Mouse (Mus musculus) embryo, embryonic 9.5 days (tissue): Measurements from ENCODE around the gene Fkbp6.
A peak's percentile ranks its signal among the peaks of the same experiment; 100 is the strongest.
"Not testable (repeated sequence)": the region's sequence is repeated elsewhere in the genome, so short reads cannot be mapped to it uniquely, and the experiment has no call there.

Experiments
- DNase-seq: peaks from one replicate; pipeline ENCODE4 v3.0.0-alpha.2; 2017; ENCODE audit errors: extremely low spot score

Gene Fkbp6

GRCm38 (mm10) chr5:135349862-135350261 lies at the start of gene Fkbp6:
Gene Fkbp6 (minus strand): TSS chr5:135350044.
- no peak for DNase-seq

- DNase-seq = no peak
Observed at GRCm38 (mm10) chr5:135399382-135399781, 49.5 kb upstream of the Fkbp6 start.

- DNase-seq = peak; percentile 27
Observed at GRCm38 (mm10) chr5:135395826-135396225, 46.0 kb upstream of the Fkbp6 start.

GRCm38 (mm10) chr5:135394004-135394823 lies 44.4 kb upstream of the Fkbp6 start, which contains the start of gene Pom121:
Gene Pom121 (minus strand): TSS chr5:135394546.
- DNase-seq = peak; percentile 83

GRCm38 (mm10) chr5:135383771-135384170 lies 33.9 kb upstream of the Fkbp6 start:
- DNase-seq = no peak

- no peak for DNase-seq
Observed at GRCm38 (mm10) chr5:135382746-135383145, 32.9 kb upstream of the Fkbp6 start.

GRCm38 (mm10) chr5:135381356-135381925 lies 31.6 kb upstream of the Fkbp6 start:
- no peak for DNase-seq

GRCm38 (mm10) chr5:135380681-135381080 lies 30.8 kb upstream of the Fkbp6 start:
- DNase-seq = no peak

GRCm38 (mm10) chr5:135376341-135376740 lies 26.5 kb upstream of the Fkbp6 start:
- no peak for DNase-seq

GRCm38 (mm10) chr5:135375167-135375566 lies 25.3 kb upstream of the Fkbp6 start:
- no peak for DNase-seq

GRCm38 (mm10) chr5:135373601-135374000 lies 23.8 kb upstream of the Fkbp6 start:
- DNase-seq = no peak

- no peak for DNase-seq
Observed at GRCm38 (mm10) chr5:135371195-135371594, 21.4 kb upstream of the Fkbp6 start.

GRCm38 (mm10) chr5:135369787-135370654 lies 20.2 kb upstream of the Fkbp6 start, which contains the start of gene Nsun5:
Gene Nsun5 (plus strand): TSS chr5:135369953.
- peak; percentile 94 for DNase-seq

- DNase-seq = not testable (repeated sequence)
Observed at GRCm38 (mm10) chr5:135369196-135369595, 19.4 kb upstream of the Fkbp6 start.

- no peak for DNase-seq
Observed at GRCm38 (mm10) chr5:135368312-135368711, 18.5 kb upstream of the Fkbp6 start.

GRCm38 (mm10) chr5:135367841-135368240 lies 18.0 kb upstream of the Fkbp6 start:
- DNase-seq = no peak

GRCm38 (mm10) chr5:135363540-135363939 lies 13.7 kb upstream of the Fkbp6 start:
- DNase-seq = peak; percentile 55

- DNase-seq = no peak
Observed at GRCm38 (mm10) chr5:135362572-135362971, 12.7 kb upstream of the Fkbp6 start.

- DNase-seq = no peak
Observed at GRCm38 (mm10) chr5:135359772-135360171, 9.9 kb upstream of the Fkbp6 start.

- DNase-seq = no peak
Observed at GRCm38 (mm10) chr5:135357556-135357955, 7.7 kb upstream of the Fkbp6 start.

- DNase-seq = no peak
Observed at GRCm38 (mm10) chr5:135356090-135356489, 6.2 kb upstream of the Fkbp6 start.

- peak; percentile 47 for DNase-seq
Observed at GRCm38 (mm10) chr5:135353564-135353963, 3.7 kb upstream of the Fkbp6 start.
